Mouse (Mus musculus): Measurements from ENCODE around the gene Emcn.

Gene Emcn

GRCm38 (mm10) chr3:137340938-137341337 is at the start of gene Emcn:
Gene Emcn (plus strand): TSS chr3:137341067.
- DNase-seq (ENCODE audit: low read depth in 2 of 2, low spot score in 2 of 2) = no peak

- no peak for DNase-seq (ENCODE audit: low read depth in 2 of 2, low spot score in 2 of 2)
These were observed 47.7 kb upstream of the Emcn start for GRCm38 (mm10) chr3:137293174-137293591.

- no peak for DNase-seq (ENCODE audit: low read depth in 2 of 2, low spot score in 2 of 2)
These were observed 42.6 kb upstream of the Emcn start for GRCm38 (mm10) chr3:137298230-137298629.

- no peak for DNase-seq (ENCODE audit: low read depth in 2 of 2, low spot score in 2 of 2)
These were observed 40.7 kb upstream of the Emcn start for GRCm38 (mm10) chr3:137300210-137300609.

- DNase-seq (ENCODE audit: low read depth in 2 of 2, low spot score in 2 of 2) = no peak
These were observed 39.7 kb upstream of the Emcn start for GRCm38 (mm10) chr3:137301195-137301594.

- no peak for DNase-seq (ENCODE audit: low read depth in 2 of 2, low spot score in 2 of 2)
These were observed 38.1 kb upstream of the Emcn start for GRCm38 (mm10) chr3:137302804-137303203.

- no peak for DNase-seq (ENCODE audit: low read depth in 2 of 2, low spot score in 2 of 2)
These were observed 30.9 kb upstream of the Emcn start for GRCm38 (mm10) chr3:137309959-137310358.

GRCm38 (mm10) chr3:137312540-137312939 is 28.3 kb upstream of the Emcn start:
- DNase-seq (ENCODE audit: low read depth in 2 of 2, low spot score in 2 of 2) = no peak

- DNase-seq (ENCODE audit: low read depth in 2 of 2, low spot score in 2 of 2) = no peak
These were observed 27.0 kb upstream of the Emcn start for GRCm38 (mm10) chr3:137313775-137314362.

- DNase-seq (ENCODE audit: low read depth in 2 of 2, low spot score in 2 of 2) = no peak
These were observed 22.5 kb upstream of the Emcn start for GRCm38 (mm10) chr3:137318371-137318770.

GRCm38 (mm10) chr3:137319950-137320349 is 20.9 kb upstream of the Emcn start:
- DNase-seq (ENCODE audit: low read depth in 2 of 2, low spot score in 2 of 2) = no peak

GRCm38 (mm10) chr3:137322304-137322703 is 18.6 kb upstream of the Emcn start:
- no peak for DNase-seq (ENCODE audit: low read depth in 2 of 2, low spot score in 2 of 2)

- no peak for DNase-seq (ENCODE audit: low read depth in 2 of 2, low spot score in 2 of 2)
These were observed 11.0 kb upstream of the Emcn start for GRCm38 (mm10) chr3:137329898-137330297.

- DNase-seq (ENCODE audit: low read depth in 2 of 2, low spot score in 2 of 2) = no peak
These were observed 9.9 kb upstream of the Emcn start for GRCm38 (mm10) chr3:137330950-137331349.

GRCm38 (mm10) chr3:137332531-137332930 is 8.3 kb upstream of the Emcn start:
- no peak for DNase-seq (ENCODE audit: low read depth in 2 of 2, low spot score in 2 of 2)

GRCm38 (mm10) chr3:137335957-137336356 is 4.9 kb upstream of the Emcn start:
- DNase-seq (ENCODE audit: low read depth in 2 of 2, low spot score in 2 of 2) = no peak

GRCm38 (mm10) chr3:137343446-137343845 is 2.6 kb downstream of the Emcn start:
- no peak for DNase-seq (ENCODE audit: low read depth in 2 of 2, low spot score in 2 of 2)

- no peak for DNase-seq (ENCODE audit: low read depth in 2 of 2, low spot score in 2 of 2)
These were observed 11.0 kb downstream of the Emcn start for GRCm38 (mm10) chr3:137351882-137352281.

- DNase-seq (ENCODE audit: low read depth in 2 of 2, low spot score in 2 of 2) = no peak
These were observed 15.8 kb downstream of the Emcn start for GRCm38 (mm10) chr3:137356697-137357096.

- DNase-seq (ENCODE audit: low read depth in 2 of 2, low spot score in 2 of 2) = no peak
These were observed 26.4 kb downstream of the Emcn start for GRCm38 (mm10) chr3:137367123-137367825.

- DNase-seq (ENCODE audit: low read depth in 2 of 2, low spot score in 2 of 2) = no peak
These were observed 27.0 kb downstream of the Emcn start for GRCm38 (mm10) chr3:137367826-137368325.

GRCm38 (mm10) chr3:137372854-137373253 is 32.0 kb downstream of the Emcn start:
- no peak for DNase-seq (ENCODE audit: low read depth in 2 of 2, low spot score in 2 of 2)

- no peak for DNase-seq (ENCODE audit: low read depth in 2 of 2, low spot score in 2 of 2)
These were observed 41.4 kb downstream of the Emcn start for GRCm38 (mm10) chr3:137382311-137382710.
